Mouse (Mus musculus) erythroblast, embryonic 14.5 days (primary cell): ENCODE measurements around the gene Gtdc1.

Experiments
- GATA1 ChIP-seq: IDR thresholded peaks from 2 replicates; pipeline ENCODE4 v1.6.1; 2012; ENCODE audit warnings: low read length, inconsistent platforms, mixed read lengths
- TAL1 ChIP-seq: IDR thresholded peaks from 3 replicates; pipeline ENCODE4 v1.6.1; 2012; ENCODE audit warnings: low read length, inconsistent platforms, mixed read lengths

- TF ChIP-seq GATA1: no peak
- no peak for TF ChIP-seq TAL1
Measured at GRCm38 (mm10) chr2:44956232-44956631, 28.8 kb upstream of the Gtdc1 start.
